Mouse (Mus musculus) intestine, postnatal 0 days (tissue): ENCODE data around the gene 1810046K07Rik. TPM values are rescaled to one million over a fixed set of nuclear protein-coding genes. Genes with fewer than 3 reads are reported as not detected.

Experiments
- ATAC-seq: fragments of 200-750 bp; cut with Nextera tagmentation; 2 replicates; pipeline ENCODE4 v1.8.0; 2017; ENCODE audit warnings: mild to moderate bottlenecking, moderate TSS enrichment, moderate library complexity
- H3K27ac ChIP-seq: fragments of 300-500 bp; sonication (generic); 2 replicates; pipeline ENCODE4 v1.5.1; 2014; ENCODE audit warnings: mild to moderate bottlenecking, low read depth, low read length, moderate library complexity
- H3K27me3 ChIP-seq: fragments of 300-500 bp; sonication (generic); replicated peaks from 2 replicates; pipeline ENCODE4 v1.6.1; 2014; ENCODE audit warnings: low read length, mixed read lengths; ENCODE audit not compliant: control insufficient read depth, insufficient read depth
- H3K36me3 ChIP-seq: fragments of 300-500 bp; sonication (generic); 2 replicates; pipeline ENCODE4 v1.6.1; 2014; ENCODE audit warnings: mild to moderate bottlenecking, moderate library complexity; ENCODE audit not compliant: control insufficient read depth, insufficient read depth
- H3K4me1 ChIP-seq: fragments of 300-500 bp; sonication (generic); replicated peaks from 2 replicates; pipeline ENCODE4 v1.6.1; 2014; ENCODE audit warnings: antibody characterized with exemption, low read length, mixed read lengths; ENCODE audit not compliant: control insufficient read depth, insufficient read depth
- H3K4me2 ChIP-seq: fragments of 300-500 bp; sonication (generic); replicated peaks from 2 replicates; pipeline ENCODE4 v1.6.1; 2014; ENCODE audit warnings: low read depth, mild to moderate bottlenecking, moderate library complexity
- H3K4me3 ChIP-seq: fragments of 300-500 bp; sonication (generic); 2 replicates; pipeline ENCODE4 v1.5.1; 2014; ENCODE audit warnings: low read depth, low read length
- H3K9ac ChIP-seq: fragments of 300-500 bp; sonication (generic); 2 replicates; pipeline ENCODE4 v1.6.1; 2014; ENCODE audit warnings: mild to moderate bottlenecking, low read depth, low read length
- H3K9me3 ChIP-seq: fragments of 300-500 bp; sonication (generic); 2 replicates; pipeline ENCODE4 v1.6.1; 2016; ENCODE audit warnings: mixed run types; ENCODE audit not compliant: control insufficient read depth
- CTCF ChIP-seq: sonication (generic); IDR thresholded peaks from 2 replicates; pipeline ENCODE4 v1.5.1; 2016; ENCODE audit warnings: low read depth, mild to moderate bottlenecking, control low read depth, antibody characterized with exemption, moderate library complexity
- WGBS: fragments of 180-500 bp; shearing (Covaris S2); extraction: QIAGEN DNeasy Blood & Tissue Kit; methylation state at CpG from one replicate; pipeline ENCODE4 v1.1.7; 2014; 5-methylcytosine and 5-hydroxymethylcytosine counted together
- polyA plus RNA-seq: library from polyadenylated mRNA; unstranded; fragments of >200 nt; fragmentation: Nextera tagmentation; extraction: Ambion mirVana; gene quantifications from 2 replicates; pipeline ENCODE4 v1.2.1, GENCODE M21; 2015

The 1810046K07Rik gene
- 0.09 and 0.25 TPM in 2 replicates for polyA plus RNA-seq

DNA sequence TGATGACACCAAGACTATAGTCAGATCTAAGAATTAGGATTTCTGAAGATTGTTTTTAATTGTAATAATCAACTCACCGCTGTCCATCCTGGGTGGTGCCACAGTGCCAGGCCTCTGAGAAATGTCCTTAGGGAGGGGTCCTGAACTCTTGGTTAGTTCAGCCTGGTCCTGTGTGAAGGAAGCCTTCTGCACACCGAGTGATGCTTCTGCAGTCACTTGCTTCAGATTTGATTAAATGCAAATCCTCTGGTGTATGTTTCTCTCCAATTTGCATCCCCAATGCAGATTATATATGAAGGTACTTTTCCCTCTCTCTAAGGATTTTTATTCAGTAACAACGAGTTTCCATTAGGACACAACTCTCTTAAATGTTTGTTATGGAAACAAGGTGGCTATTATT is at the start of gene 1810046K07Rik:
Gene 1810046K07Rik (minus strand): TSS at position 187 of the 400 bp plus-strand sequence.
- H3K9me3 ChIP-seq, result no peaks in the 10 kb centered on the region
- H3K4me3 ChIP-seq, result no peak within 1 kb of the TSS
- no peaks in the 10 kb centered on the region for H3K36me3 ChIP-seq
- peaks cover 12% of the 10 kb centered on the region; the same call in 1 of the 2 replicates for H3K27me3 ChIP-seq
- no peaks in the 10 kb centered on the region for H3K4me1 ChIP-seq
- H3K4me2 ChIP-seq, result no peak within 1 kb of the TSS
- H3K27ac ChIP-seq, result no peak within 1 kb of the TSS
- WGBS, result 80% methylated on average over 3 of the region's 3 CpGs
- no peak for TF ChIP-seq CTCF
- H3K9ac ChIP-seq, result no peak within 1 kb of the TSS
- no peak for ATAC-seq

DNA sequence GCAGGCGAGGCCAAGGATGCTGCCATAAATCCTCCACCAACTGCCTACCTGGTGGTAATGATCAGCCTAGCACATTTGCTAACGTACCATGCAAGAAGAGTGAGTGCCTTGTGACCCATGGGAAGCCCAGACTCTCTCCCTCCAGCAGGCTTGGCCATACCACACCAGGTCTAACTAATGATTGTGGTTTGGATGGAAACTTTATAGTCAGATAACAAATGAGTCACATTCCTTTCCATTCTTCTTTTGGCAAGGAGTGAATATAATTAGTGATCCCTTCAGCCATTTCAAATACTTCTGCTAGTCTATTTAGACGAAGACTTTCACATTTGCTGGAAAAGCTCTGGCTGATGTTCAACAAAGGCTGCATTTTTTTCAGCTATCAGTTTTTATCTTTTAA is 40.8 kb upstream of the 1810046K07Rik start:
- H3K4me1 ChIP-seq, result no peaks in the 10 kb centered on the region
- no peaks in the 10 kb centered on the region for H3K36me3 ChIP-seq
- no peak overlapping the region for H3K27ac ChIP-seq
- H3K9me3 ChIP-seq, result no peaks in the 10 kb centered on the region
- 68% methylated on average over 3 of the region's 3 CpGs for WGBS
- TF ChIP-seq CTCF, result no peak
- no peak overlapping the region for H3K9ac ChIP-seq
- ATAC-seq, result no peak
- no peak overlapping the region for H3K4me3 ChIP-seq
- no peaks in the 10 kb centered on the region for H3K27me3 ChIP-seq
- H3K4me2 ChIP-seq, result no peak overlapping the region

DNA sequence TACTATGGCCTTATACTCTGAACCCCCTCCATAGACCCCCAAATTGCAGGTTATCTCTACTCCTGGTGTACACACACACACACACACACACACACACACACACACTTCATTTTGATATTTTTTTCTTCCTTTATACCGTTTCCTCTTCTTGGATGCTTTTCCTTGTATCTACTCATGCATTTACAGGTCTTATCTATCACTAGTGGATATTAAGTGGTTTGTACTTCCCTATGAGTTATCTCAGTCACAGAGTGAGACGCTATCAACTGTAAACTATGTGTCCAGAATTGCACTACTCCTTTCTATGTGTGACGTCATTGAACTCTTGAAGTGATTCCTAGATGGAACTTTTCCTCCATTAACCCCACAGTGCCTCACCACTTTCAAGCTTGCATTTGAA is 38.4 kb upstream of the 1810046K07Rik start:
- H3K4me3 ChIP-seq, result no peak overlapping the region
- no peak overlapping the region for H3K27ac ChIP-seq
- no peaks in the 10 kb centered on the region for H3K9me3 ChIP-seq
- no peaks in the 10 kb centered on the region for H3K36me3 ChIP-seq
- ATAC-seq, result no peak
- 69% methylated on average over 3 of the region's 3 CpGs for WGBS
- H3K4me2 ChIP-seq, result no peak overlapping the region
- TF ChIP-seq CTCF, result no peak
- no peak overlapping the region for H3K9ac ChIP-seq
- H3K4me1 ChIP-seq, result no peaks in the 10 kb centered on the region
- H3K27me3 ChIP-seq, result no peaks in the 10 kb centered on the region

DNA sequence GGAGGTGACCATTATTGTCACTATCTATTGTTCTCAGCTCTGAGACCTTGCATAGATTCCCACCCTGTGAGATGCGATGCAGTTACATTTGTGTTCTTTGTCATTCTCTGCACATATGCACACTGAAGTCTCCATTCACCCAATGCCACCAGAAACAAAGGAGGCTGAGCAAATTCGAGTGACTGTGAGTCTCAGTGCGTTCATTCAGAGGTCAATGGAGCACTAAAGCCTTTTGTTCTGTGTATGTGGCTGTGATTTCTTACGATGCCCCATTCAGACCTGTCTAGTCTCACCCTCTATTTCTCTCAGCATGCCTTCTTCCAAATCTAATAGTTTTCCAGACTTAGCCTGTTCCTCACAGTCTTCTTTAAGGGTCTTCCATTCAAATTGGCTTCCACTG is 35.3 kb upstream of the 1810046K07Rik start:
- WGBS, result 91% methylated on average over 4 of the region's 4 CpGs
- Histone ChIP-seq H3K36me3 (no peaks in the 10 kb centered on the region), H3K27me3 (no peaks in the 10 kb centered on the region), H3K9ac (no peak overlapping the region), H3K27ac (no peak overlapping the region), H3K4me3 (no peak overlapping the region), H3K4me1 (no peaks in the 10 kb centered on the region), H3K4me2 (no peak overlapping the region), H3K9me3 (no peaks in the 10 kb centered on the region)
- TF ChIP-seq CTCF, result no peak
- ATAC-seq, result no peak

DNA sequence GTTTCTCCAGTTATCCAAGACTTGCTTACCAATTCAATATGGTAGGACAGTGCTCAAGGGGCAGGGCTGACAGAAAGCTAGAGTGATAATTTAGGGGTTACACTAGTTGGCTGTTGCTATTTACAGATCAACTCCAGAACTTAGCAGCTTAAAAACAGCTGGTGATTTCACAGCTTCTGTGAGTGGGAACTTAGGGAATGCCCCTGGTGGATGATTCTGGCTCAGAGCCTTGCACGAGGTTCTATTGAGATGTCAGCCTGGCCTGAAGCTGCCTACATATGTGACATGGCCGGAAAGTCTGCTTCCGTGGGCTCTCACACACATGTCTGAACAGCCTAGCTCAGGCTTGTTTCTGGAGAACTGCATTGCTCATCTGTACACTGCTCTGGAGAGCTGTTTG is 24.8 kb upstream of the 1810046K07Rik start:
- H3K4me2 ChIP-seq, result no peak overlapping the region
- H3K27ac ChIP-seq, result no peak overlapping the region
- no peaks in the 10 kb centered on the region for H3K27me3 ChIP-seq
- no peaks in the 10 kb centered on the region for H3K36me3 ChIP-seq
- no peak overlapping the region for H3K4me3 ChIP-seq
- H3K9ac ChIP-seq, result no peak overlapping the region
- no peaks in the 10 kb centered on the region for H3K4me1 ChIP-seq
- no peaks in the 10 kb centered on the region for H3K9me3 ChIP-seq
- WGBS, result 65% methylated on average over 3 of the region's 3 CpGs
- no peak for ATAC-seq
- TF ChIP-seq CTCF, result no peak

DNA sequence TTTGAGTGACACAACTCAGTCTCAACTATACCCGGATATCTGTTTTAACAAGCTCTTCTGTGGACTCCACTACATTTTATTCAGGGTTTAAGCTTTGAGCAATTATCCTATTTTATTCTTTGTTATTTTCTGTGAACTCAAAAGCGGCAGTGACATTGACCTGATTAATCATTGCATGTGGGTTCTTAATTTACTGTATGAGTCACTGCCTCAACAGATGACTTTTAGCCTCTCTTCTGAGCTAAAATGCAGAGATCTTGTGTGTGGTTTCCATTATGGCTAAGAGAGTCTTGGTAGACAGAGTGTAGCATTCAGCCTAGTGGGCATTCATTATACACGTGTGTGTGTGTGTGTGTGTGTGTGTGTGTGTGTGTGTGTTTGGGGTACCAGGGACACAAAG is 24.2 kb upstream of the 1810046K07Rik start:
- no peak for TF ChIP-seq CTCF
- no peak overlapping the region for H3K27ac ChIP-seq
- H3K9ac ChIP-seq, result no peak overlapping the region
- ATAC-seq, result no peak
- no peak overlapping the region for H3K4me3 ChIP-seq
- no peak overlapping the region for H3K4me2 ChIP-seq
- H3K27me3 ChIP-seq, result no peaks in the 10 kb centered on the region
- 76% methylated on average over 3 of the region's 3 CpGs for WGBS
- no peaks in the 10 kb centered on the region for H3K9me3 ChIP-seq
- no peaks in the 10 kb centered on the region for H3K4me1 ChIP-seq
- H3K36me3 ChIP-seq, result no peaks in the 10 kb centered on the region

DNA sequence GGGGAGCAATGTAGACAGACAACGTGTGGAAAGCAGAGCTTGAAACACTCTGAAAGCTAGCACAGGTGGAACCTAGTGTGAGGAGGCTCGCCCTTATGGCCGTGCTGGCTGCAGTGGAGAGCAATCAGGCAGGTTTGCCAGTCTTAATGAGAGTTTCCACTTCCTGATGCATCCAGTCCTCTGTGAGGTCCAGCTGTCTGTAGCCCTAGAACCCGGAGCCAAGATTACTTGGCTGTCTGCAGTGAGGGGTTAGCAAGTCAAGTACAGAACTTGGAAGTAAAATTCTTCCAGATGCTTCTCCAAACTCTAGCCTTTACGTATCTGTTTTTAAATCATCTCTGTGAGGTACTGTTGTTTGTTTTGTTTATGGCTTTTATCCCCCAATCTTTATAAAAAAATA is 20.7 kb upstream of the 1810046K07Rik start:
- TF ChIP-seq CTCF, result no peak
- 65% methylated on average over 5 of the region's 5 CpGs for WGBS
- Histone ChIP-seq H3K27ac (no peak overlapping the region), H3K4me2 (no peak overlapping the region), H3K36me3 (no peaks in the 10 kb centered on the region), H3K27me3 (no peaks in the 10 kb centered on the region), H3K9ac (no peak overlapping the region), H3K9me3 (no peaks in the 10 kb centered on the region), H3K4me1 (no peaks in the 10 kb centered on the region), H3K4me3 (no peak overlapping the region)
- no peak for ATAC-seq
